Mouse (Mus musculus) embryonic facial prominence, embryonic 13.5 days (tissue): ENCODE measurements around the gene Tldc1. TPM values are rescaled to one million over a fixed set of nuclear protein-coding genes. Genes with fewer than 3 reads are reported as not detected.

Experiments
- ATAC-seq: fragments of 200-750 bp; cut with Nextera tagmentation; 2 replicates; pipeline ENCODE4 v1.8.0; 2017; ENCODE audit warnings: low read depth; ENCODE audit not compliant: insufficient number of reproducible peaks, insufficient read depth, low FRiP score, low TSS enrichment
- H3K27ac ChIP-seq: fragments of 300-500 bp; sonication (generic); 2 replicates; pipeline ENCODE4 v1.5.1; 2015; ENCODE audit warnings: moderate library complexity, mild to moderate bottlenecking, inconsistent platforms
- H3K27me3 ChIP-seq: fragments of 300-500 bp; sonication (generic); 2 replicates; pipeline ENCODE4 v1.6.1; 2015; ENCODE audit warnings: mild to moderate bottlenecking, inconsistent platforms
- H3K36me3 ChIP-seq: fragments of 300-500 bp; sonication (generic); 2 replicates; pipeline ENCODE4 v1.6.1; 2015; ENCODE audit warnings: mild to moderate bottlenecking, inconsistent platforms
- H3K4me1 ChIP-seq: fragments of 300-500 bp; sonication (generic); 2 replicates; pipeline ENCODE4 v1.6.1; 2015; ENCODE audit warnings: inconsistent platforms
- H3K4me2 ChIP-seq: fragments of 300-500 bp; sonication (generic); 2 replicates; pipeline ENCODE4 v1.6.1; 2015; ENCODE audit warnings: moderate library complexity, mild to moderate bottlenecking, inconsistent platforms
- H3K4me3 ChIP-seq: fragments of 300-500 bp; sonication (generic); 2 replicates; pipeline ENCODE4 v1.5.1; 2015; ENCODE audit warnings: mild to moderate bottlenecking, inconsistent platforms
- H3K9ac ChIP-seq: fragments of 300-500 bp; sonication (generic); 2 replicates; pipeline ENCODE4 v1.6.1; 2015; ENCODE audit warnings: mild to moderate bottlenecking, inconsistent platforms
- H3K9me3 ChIP-seq: fragments of 300-500 bp; sonication (generic); 2 replicates; pipeline ENCODE4 v1.6.1; 2016; ENCODE audit warnings: inconsistent platforms
- WGBS: fragments of 180-500 bp; shearing (Covaris S2); methylation state at CpG from one replicate; pipeline ENCODE4 v1.1.7; 2015; ENCODE audit warnings: mixed read lengths; 5-methylcytosine and 5-hydroxymethylcytosine counted together
- polyA plus RNA-seq: library from polyadenylated mRNA; unstranded; fragments of >200 nt; fragmentation: Nextera tagmentation; extraction: Ambion mirVana; gene quantifications from 2 replicates; pipeline ENCODE4 v1.2.1, GENCODE M21; 2015

Gene Tldc1
- polyA plus RNA-seq, 1 experiment from 2014 or later = 11.7 TPM

DNA sequence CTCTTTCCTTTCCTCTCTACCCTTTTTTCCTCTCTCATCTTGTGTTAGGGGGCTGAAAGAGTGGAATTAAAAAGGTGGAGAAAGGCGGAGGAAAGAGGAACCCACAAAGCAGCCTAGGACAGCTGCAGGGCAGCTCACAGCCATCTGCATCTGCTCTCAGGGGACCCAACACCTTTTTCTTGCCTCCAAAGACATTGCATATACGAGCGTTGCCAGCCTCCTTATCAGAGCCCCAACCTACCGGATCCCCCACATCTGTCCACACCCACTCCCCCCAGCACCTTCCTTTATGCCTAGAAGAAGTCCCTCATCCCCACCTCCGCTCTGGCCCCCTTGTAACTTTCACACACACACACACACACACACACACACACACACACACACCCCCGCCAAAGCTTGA, 5.4 kb upstream of the Tldc1 start:
- Histone ChIP-seq H3K4me3 (no peak overlapping the region), H3K4me2 (no peak overlapping the region), H3K9me3 (no peaks in the 10 kb centered on the region), H3K9ac (no peak overlapping the region), H3K27ac (no peak overlapping the region), H3K36me3 (no peaks in the 10 kb centered on the region), H3K27me3 (no peaks in the 10 kb centered on the region), H3K4me1 (peaks cover 8% of the 10 kb centered on the region)
- WGBS = 64% methylated on average over 6 of the region's 6 CpGs
- ATAC-seq = no peak

DNA sequence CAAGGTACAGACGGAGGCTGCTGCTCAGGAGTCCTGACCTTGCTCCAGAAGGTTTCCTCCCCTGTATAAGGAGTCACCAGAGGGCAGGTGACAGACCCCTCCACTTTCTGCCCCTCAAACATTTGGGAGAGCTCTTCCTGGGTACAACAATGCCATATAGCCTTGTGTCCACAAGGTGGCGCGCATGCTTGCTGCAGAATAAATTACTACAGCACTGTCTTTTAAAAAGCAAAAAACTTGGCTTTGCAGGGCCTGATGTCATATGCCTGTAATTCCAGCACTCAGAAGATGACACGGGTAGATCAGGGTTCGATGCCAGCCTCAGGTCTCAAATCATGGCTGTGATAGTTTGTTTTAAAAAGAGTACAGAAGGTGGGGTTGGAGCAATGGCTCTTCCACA, 4.5 kb upstream of the Tldc1 start:
- Histone ChIP-seq H3K27me3 (no peaks in the 10 kb centered on the region), H3K36me3 (no peaks in the 10 kb centered on the region), H3K4me2 (no peak overlapping the region), H3K4me1 (peaks cover 12% of the 10 kb centered on the region), H3K4me3 (no peak overlapping the region), H3K9me3 (no peaks in the 10 kb centered on the region), H3K9ac (no peak overlapping the region), H3K27ac (no peak overlapping the region)
- ATAC-seq = no peak
- 8% methylated on average over 5 of the region's 5 CpGs for WGBS

DNA sequence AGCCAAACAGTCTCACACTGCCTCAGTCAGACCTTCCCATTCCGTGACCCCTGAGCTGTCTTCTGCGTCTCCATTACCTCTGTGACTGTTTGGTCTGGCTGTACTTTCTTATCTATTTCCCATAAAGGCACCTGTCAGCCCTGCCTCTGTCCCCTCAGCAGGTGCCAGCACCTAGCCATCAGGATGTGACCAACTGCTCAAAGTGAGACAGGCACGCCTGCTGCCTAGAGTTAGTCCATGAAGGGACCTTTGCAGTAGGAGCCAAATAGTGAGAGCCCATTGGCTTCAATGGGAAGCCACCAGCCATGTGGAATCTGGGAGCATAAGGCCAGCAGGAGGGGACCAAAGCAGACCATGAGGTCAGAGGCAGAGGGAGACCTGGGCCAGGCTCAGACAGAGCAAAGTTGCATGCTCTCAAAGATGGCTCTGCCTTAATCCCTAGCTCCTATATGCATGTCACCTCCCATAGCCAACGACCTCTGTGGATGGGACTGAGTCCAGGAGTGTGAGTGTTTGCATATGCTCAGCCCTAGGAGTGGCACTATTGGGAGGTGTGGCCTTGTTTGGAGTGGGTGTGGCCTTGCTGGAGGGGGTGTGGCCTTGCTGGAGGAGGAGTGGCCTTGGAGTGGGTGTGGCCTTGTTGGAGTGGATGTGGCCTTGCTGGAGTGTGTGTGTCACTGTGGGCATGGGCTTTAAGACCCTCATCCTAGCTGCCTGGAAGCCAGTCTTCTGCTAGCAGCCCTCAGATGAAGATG, 3.0 kb upstream of the Tldc1 start:
- WGBS = 65% methylated on average over 4 of the region's 4 CpGs
- H3K9me3 ChIP-seq = no peaks in the 10 kb centered on the region

DNA sequence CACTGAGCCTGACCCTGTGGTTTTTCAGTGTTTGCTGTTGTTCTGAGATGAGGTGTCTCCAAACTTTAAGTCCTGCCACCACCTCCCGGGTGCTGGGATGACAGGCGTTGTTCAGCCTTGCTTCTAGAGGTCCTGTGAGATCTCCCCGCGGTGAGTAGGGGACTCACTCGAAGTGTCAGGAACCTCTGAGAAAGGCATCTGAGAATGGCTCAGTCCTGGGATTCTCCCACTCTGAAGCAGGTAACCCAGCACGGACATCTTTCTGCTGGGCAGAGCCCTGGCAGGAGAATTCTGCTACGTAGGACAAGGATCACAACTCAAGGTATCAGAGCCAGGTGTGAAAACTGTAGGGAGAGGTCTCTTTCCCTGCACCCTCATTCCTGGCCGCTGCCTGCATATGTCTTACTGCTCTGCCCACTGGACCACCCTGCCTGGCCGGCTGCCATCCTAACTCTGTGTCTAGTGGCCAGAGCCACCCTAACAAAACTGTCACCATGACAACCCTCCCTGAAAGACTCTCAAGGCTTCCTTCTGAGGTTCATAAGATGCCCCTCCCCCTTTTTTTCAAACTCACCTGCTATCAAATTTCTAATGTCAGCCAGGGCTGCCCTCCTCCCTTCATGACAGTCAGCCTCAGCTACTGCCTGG, 2.3 kb upstream of the Tldc1 start:
- Histone ChIP-seq H3K4me2 (no peak overlapping the region), H3K27me3 (no peaks in the 10 kb centered on the region), H3K4me1 (peaks cover 19% of the 10 kb centered on the region), H3K27ac (no peak overlapping the region), H3K4me3 (no peak overlapping the region), H3K9me3 (no peaks in the 10 kb centered on the region), H3K36me3 (no peaks in the 10 kb centered on the region), H3K9ac (no peak overlapping the region)
- no peak for ATAC-seq
- 76% methylated on average over 9 of the region's 9 CpGs for WGBS

More for the DNA sequence above, 3.0 kb upstream of the Tldc1 start:
- Histone ChIP-seq H3K27ac (no peak overlapping the region), H3K27me3 (no peaks in the 10 kb centered on the region), H3K9ac (no peak overlapping the region), H3K4me1 (peaks cover 21% of the 10 kb centered on the region), H3K4me3 (no peak overlapping the region), H3K4me2 (no peak overlapping the region), H3K36me3 (no peaks in the 10 kb centered on the region)
- ATAC-seq = no peak

DNA sequence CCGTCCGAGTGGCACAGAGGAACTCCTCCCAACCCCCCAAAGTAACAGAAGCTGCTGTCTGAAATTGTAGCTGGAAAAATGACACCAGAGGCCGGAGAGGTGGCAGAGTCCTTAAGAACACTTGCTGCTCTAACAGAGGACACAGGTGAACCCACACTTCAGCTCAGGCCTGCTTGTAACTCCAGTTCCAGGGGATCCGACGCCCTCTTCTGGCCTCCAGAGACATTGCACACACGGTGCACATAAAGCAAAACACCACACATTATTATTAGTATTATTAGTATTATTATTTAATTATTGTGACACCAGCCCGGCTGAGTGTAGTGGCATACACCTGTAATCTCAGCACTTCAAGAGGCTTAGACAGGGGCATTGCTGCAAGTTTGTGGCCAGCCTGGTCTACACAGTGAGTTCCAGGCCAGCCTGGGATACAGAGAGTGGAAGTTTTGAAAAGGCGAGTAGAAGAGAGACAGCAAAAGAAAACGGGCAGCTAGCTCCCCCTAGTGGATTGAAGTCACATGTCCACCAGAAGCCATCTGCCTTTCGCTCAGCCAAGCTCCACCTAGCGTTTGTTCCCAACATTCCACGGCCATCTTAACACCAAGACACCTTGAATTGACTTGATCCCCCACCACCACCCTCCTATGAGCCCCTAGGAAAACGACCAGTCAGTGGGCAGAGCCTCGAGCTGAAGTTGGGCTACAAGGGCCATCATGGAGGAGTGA, 959 bp upstream of the Tldc1 start:
- H3K4me1 ChIP-seq = peaks cover 19% of the 10 kb centered on the region
- H3K9me3 ChIP-seq = no peaks in the 10 kb centered on the region
- peak overlapping the region; percentile 76; the same call in 1 of the 2 replicates for H3K27ac ChIP-seq
- no peaks in the 10 kb centered on the region for H3K27me3 ChIP-seq
- ATAC-seq = no peak
- no peak overlapping the region for H3K9ac ChIP-seq
- peak overlapping the region; percentile 58; the same call in 1 of the 2 replicates for H3K4me3 ChIP-seq
- H3K36me3 ChIP-seq = no peaks in the 10 kb centered on the region
- H3K4me2 ChIP-seq = peak overlapping the region; percentile 92
- 23% methylated on average over 14 of the region's 14 CpGs for WGBS

DNA sequence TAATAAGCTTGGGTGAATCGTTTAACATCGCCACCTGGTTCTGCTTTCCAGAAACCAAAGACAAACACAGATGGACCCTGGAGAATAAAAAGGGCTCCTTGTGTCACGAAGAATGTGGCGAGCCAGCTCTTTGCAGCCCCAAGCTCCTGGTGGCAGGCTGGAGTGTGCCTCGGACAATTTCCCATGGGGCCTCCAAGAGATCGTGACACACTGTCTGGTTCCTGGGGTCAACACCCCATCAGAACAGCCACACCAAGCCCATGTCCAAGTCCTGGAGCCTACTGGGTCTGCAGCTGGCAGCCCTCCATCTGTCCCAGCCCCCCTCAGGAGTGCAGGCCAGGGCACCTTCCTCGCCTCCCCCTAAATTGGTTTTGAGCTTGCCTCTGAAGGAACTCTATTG, 451 bp downstream of the Tldc1 start:
- peak overlapping the region; percentile 69 for H3K27ac ChIP-seq
- WGBS = 9% methylated on average over 7 of the region's 7 CpGs
- peak overlapping the region; percentile 92 for H3K4me2 ChIP-seq
- 0 out of 2 replicates have a peak, but pooled peaks have one; percentile 8 for ATAC-seq
- no peaks in the 10 kb centered on the region for H3K9me3 ChIP-seq
- peak overlapping the region; percentile 76 for H3K9ac ChIP-seq
- peak overlapping the region; percentile 58 for H3K4me3 ChIP-seq
- H3K27me3 ChIP-seq = no peaks in the 10 kb centered on the region
- H3K4me1 ChIP-seq = peaks cover 19% of the 10 kb centered on the region
- H3K36me3 ChIP-seq = 0 out of 2 replicates have a peak, but pooled peaks cover 3% of the 10 kb centered on the region

DNA sequence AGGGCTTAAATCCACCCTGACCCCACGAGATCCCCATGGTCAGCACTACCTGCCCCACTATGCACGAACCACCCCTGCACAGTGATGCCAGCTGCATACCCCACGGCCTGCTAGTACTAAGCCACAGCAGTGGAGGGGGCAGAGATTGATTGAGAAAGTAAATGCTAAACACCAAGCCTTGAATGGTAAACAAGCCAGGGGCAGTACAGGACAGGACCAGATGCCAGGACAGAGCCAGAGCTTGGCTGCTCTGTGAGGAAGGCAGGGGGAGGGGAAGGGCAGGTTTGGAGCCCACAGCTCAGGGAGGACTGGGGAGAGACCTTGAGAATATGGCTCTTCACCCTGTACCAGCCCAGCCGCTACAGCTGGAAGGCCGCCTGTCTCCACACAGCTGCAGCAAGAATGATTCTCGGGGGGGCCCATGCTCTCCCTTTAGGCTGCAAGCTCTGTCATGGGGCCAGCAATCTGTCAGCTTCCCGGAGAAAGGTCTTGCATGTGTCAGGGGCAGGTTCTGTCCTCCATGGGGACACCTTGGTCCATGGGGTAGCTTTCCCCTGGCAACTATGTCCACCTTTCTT, 1.5 kb downstream of the Tldc1 start:
- H3K27ac ChIP-seq = no peak overlapping the region
- H3K9me3 ChIP-seq = no peaks in the 10 kb centered on the region
- no peak overlapping the region for H3K9ac ChIP-seq
- H3K36me3 ChIP-seq = peaks cover 11% of the 10 kb centered on the region
- H3K4me2 ChIP-seq = no peak overlapping the region
- ATAC-seq = no peak
- no peaks in the 10 kb centered on the region for H3K27me3 ChIP-seq
- H3K4me1 ChIP-seq = peaks cover 19% of the 10 kb centered on the region
- 85% methylated on average over 7 of the region's 7 CpGs for WGBS
- no peak overlapping the region for H3K4me3 ChIP-seq

DNA sequence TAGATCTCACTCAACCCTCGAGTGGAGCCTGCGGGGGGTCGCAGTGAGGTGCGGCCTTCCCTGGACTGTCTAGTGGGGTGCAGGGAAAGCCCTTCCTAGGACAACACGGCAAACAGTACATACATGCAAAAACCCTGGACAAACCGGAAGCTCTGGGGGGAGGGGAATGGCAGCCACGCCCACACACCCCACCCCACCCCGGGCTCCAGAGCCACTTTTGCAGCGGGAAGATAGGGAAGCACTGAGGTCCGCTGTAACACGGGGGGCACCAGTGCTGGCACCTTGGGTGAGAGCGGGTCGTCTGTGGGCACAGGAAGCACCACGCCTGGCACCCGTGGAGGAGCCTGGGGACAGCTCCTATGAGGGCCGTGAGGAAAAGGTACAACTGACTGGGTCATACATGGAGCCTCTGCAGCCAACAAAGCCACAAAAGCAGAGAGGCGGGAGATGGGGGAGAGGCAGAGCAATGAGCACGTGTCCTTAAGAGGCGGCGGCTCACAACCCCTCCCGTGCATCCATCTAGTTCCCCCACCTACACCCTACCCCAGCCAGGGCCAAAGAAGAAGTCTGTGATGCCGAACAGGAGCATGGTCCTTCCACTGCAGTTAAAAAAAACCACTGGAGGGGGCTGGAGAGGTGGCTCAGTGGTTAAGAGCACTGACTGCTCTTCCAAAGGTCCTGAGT, 12.3 kb downstream of the Tldc1 start:
- Histone ChIP-seq H3K9ac (no peak overlapping the region), H3K36me3 (peaks cover 44% of the 10 kb centered on the region), H3K4me1 (no peaks in the 10 kb centered on the region), H3K27me3 (no peaks in the 10 kb centered on the region), H3K4me3 (no peak overlapping the region), H3K9me3 (no peaks in the 10 kb centered on the region), H3K27ac (no peak overlapping the region), H3K4me2 (no peak overlapping the region)
- ATAC-seq = no peak
- 77% methylated on average over 22 of the region's 22 CpGs for WGBS

DNA sequence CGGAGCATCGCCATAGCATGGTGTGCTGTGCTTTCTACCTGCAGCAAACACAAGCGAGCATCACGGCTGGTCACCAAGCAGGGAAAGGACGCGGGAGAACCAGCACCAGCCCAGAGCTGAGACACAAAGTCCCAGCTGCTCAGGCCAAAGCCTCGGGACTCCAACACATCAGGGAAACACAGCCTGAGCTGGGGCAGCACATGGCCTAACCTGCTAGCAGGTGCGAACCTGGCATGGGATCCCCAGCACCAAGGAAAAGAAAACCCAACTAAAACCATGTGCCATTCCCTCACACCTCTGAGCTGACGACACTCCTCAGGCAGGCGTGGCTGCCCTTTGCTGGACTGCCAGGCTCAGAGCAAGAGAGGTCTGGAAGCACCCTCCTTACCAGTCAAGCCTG, 12.9 kb downstream of the Tldc1 start:
- 89% methylated on average over 10 of the region's 10 CpGs for WGBS
- Histone ChIP-seq H3K36me3 (peaks cover 48% of the 10 kb centered on the region), H3K27me3 (no peaks in the 10 kb centered on the region), H3K9me3 (no peaks in the 10 kb centered on the region), H3K4me1 (no peaks in the 10 kb centered on the region), H3K4me3 (no peak overlapping the region), H3K9ac (no peak overlapping the region), H3K4me2 (no peak overlapping the region), H3K27ac (no peak overlapping the region)
- ATAC-seq = no peak

DNA sequence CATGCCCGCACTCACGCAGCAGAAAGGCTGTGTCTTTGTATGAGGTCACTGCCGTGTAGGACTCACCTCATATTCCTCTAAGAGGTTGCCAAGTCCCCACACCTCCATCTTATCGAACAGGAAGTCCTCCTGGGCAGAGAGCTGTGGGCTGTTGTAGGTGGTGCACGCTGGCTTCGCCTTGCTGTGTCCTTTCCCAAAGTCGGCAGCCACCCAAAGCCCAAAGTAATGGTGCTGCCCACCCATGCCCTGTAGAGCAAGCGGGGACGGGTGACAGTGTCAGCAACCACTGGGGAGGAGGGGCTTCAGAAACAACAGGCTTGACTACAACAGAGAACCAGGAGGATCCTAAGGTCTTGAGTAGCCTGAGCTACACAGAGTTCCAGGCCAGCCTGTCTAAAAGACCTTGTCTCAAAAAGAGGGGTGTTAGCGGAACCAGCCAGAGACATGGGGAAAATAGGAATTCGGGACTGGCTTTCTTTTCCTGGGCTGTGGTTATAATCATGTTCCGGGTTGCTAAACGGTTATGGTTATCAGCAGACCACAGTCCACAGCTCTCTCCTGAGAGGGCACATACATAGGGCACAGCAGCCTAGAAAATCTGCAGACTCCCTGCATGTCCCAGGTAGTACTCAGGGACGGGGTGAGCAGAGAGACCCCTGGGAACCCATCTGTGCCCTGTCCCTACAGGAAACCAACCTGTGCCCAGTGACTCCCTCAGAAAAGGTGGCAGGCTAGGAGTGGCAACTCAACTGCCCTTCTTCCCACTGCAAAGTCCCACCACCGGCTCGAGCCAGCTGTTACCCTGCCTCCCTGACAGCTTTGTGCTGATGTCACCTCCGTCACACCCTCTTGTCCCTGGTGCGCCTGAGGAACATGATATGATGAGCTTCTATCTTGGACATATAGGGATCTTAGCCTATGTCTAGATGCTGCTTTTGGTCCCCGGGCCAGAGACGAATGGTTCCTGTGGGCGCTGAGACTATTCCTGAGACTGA, 15.7 kb downstream of the Tldc1 start:
- Histone ChIP-seq H3K27ac (no peak overlapping the region), H3K4me3 (no peak overlapping the region), H3K36me3 (peaks cover 36% of the 10 kb centered on the region), H3K9ac (no peak overlapping the region), H3K4me1 (no peaks in the 10 kb centered on the region), H3K9me3 (no peaks in the 10 kb centered on the region), H3K27me3 (no peaks in the 10 kb centered on the region), H3K4me2 (no peak overlapping the region)
- no peak for ATAC-seq
- WGBS = 85% methylated on average over 21 of the region's 21 CpGs
